In the genomic region with DNA sequence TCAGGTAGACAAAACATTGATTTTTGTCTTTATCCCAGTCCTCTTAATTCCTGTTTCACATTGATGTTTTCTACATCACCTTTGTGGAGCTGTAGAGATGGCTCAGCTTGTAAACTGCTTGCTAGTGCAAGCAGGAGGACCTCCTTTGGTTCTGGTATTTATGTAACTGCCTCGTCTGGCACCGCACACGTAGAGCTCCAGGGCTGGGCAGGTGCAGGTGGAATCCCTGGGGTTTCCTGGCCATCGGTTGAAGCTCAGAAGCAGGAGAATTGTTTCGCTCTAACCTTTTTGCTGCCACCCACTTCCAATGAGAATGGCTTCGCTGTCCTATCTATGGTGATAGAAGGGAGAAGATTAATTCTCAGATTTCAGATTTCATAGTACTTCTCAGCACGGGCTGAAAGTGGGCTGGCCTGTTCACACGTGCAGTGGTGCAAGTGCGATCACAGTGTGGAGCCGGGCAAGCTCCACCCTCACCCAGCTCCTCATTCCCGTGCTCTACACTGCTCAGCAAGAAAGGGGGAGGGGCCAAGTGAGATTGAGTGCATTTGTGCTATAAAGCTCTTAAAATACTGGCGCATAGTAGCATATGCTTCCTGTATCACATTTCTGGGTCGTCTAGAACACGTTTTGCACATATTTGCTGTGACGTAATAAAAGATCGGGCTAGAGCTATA, we compare ENCODE assay signal across 10 mouse cellular contexts. TPM values are rescaled to one million over a fixed set of nuclear protein-coding genes. Genes with fewer than 3 reads are reported as not detected.
DNase-seq lines count a peak whose midpoint lies in the region.
"Had no signal": no experiment of that assay in that cellular context is flagged by ENCODE, and none has a peak within 500 bp of the region (broad histone marks: within the 10 kb centered on the region; RNA-seq: fewer than 3 reads in every experiment).

No protein-coding gene starts in this region.

- DNase-seq in layer of hippocampus, adult 9-11 months, result peak; percentile 22
- DNase-seq in layer of hippocampus, adult 8-10 months (ENCODE audit: low spot score in 2 of 2), result no peak
- peak; percentile 50 to 63 for DNase-seq in right cerebral cortex, postnatal 10 days (ENCODE audit: low spot score in 2 of 2)
- no peak for DNase-seq in right cerebral cortex, postnatal 36 days (ENCODE audit: low spot score in 2 of 2)
- DNase-seq in cerebellum, postnatal 10 days, result peak; percentile 72 to 74
- no peak for DNase-seq in spleen, postnatal 10 days (ENCODE audit: low spot score in 2 of 2)
- DNase-seq in kidney, postnatal 10 days, result no peak
- DNase-seq: adrenal gland, adult 8-10 months; gastrocnemius, postnatal 10 days; thymus, postnatal 36 days had no signal

RNA-seq across cellular contexts. Expression of gene Cspg5, which starts 13.1 kb away (rescaled TPM):
- 100 to 1,000 TPM; 256 to 334 (median 299) TPM for total RNA-seq in layer of hippocampus, adult 8-10 months (2022)

Comparison
In these comparisons a context has a peak if more than half of its experiments do, and no peak if none do; other contexts are left out.
1. DNase-seq: peak in layer of hippocampus, adult 9-11 months (single experiment), right cerebral cortex, postnatal 10 days (2 of 2) and cerebellum, postnatal 10 days (2 of 2); none in layer of hippocampus, adult 8-10 months (0 of 2), right cerebral cortex, postnatal 36 days (0 of 2), spleen, postnatal 10 days (0 of 2) and kidney, postnatal 10 days (single experiment).